Mouse (Mus musculus) ES-Bruce4 (cell line): ENCODE data around the gene Fbxo10. TPM values are rescaled to one million over a fixed set of nuclear protein-coding genes. Genes with fewer than 3 reads are reported as not detected.
"Not testable (repeated sequence)": the region's sequence is repeated elsewhere in the genome, so short reads cannot be mapped to it uniquely, and the experiment has no call there.

Experiments
- H3K27ac ChIP-seq: 2 replicates; pipeline ENCODE4 v1.5.1; 2012; ENCODE audit warnings: low read length, inconsistent platforms; ENCODE audit not compliant: insufficient read depth
- H3K27me3 ChIP-seq: 2 replicates; pipeline ENCODE4 v1.6.1; 2012; ENCODE audit warnings: mild to moderate bottlenecking, low read length, inconsistent platforms; ENCODE audit not compliant: control insufficient read depth, poor library complexity, insufficient read depth, severe bottlenecking
- H3K36me3 ChIP-seq: 2 replicates; pipeline ENCODE4 v1.6.1; 2012; ENCODE audit warnings: inconsistent platforms, mild to moderate bottlenecking, low read length, moderate library complexity; ENCODE audit not compliant: control insufficient read depth, poor library complexity, insufficient read depth, severe bottlenecking
- H3K4me1 ChIP-seq: one replicate; pipeline ENCODE4 v1.8.1; 2011; ENCODE audit warnings: low read length; ENCODE audit not compliant: control insufficient read depth, insufficient read depth
- H3K4me3 ChIP-seq: 2 replicates; pipeline ENCODE4 v1.5.1; 2011; ENCODE audit warnings: low read depth, mild to moderate bottlenecking, low read length
- H3K9ac ChIP-seq: 2 replicates; pipeline ENCODE4 v1.6.1; 2012; ENCODE audit warnings: low read depth, mild to moderate bottlenecking, inconsistent platforms; ENCODE audit not compliant: poor library complexity, severe bottlenecking
- H3K9me3 ChIP-seq: replicated peaks from 2 replicates; pipeline ENCODE4 v1.6.1; 2012; ENCODE audit warnings: mild to moderate bottlenecking, low read length, inconsistent platforms; ENCODE audit not compliant: control insufficient read depth, poor library complexity, insufficient read depth, severe bottlenecking
- CTCF ChIP-seq: IDR thresholded peaks from one replicate; pipeline ENCODE4 v1.8.1; 2011; ENCODE audit warnings: low read depth, low read length
- EP300 ChIP-seq: IDR thresholded peaks from 2 replicates; pipeline ENCODE4 v1.6.1; 2011; ENCODE audit warnings: low read depth, low read length; ENCODE audit not compliant: insufficient read depth
- POLR2A ChIP-seq: IDR thresholded peaks from one replicate; pipeline ENCODE4 v1.8.1; 2011; ENCODE audit warnings: low read length; ENCODE audit not compliant: insufficient read depth
- polyA plus RNA-seq: library from polyadenylated mRNA; stranded (reverse); fragments of >200 nt; gene quantifications from 2 replicates; pipeline ENCODE4 v1.2.4, GENCODE M21; 2011; ENCODE audit warnings: low read depth; ENCODE audit not compliant: missing spikeins, insufficient read depth, insufficient read length

The Fbxo10 gene
- polyA plus RNA-seq, 1 experiment: 2.6 TPM

DNA sequence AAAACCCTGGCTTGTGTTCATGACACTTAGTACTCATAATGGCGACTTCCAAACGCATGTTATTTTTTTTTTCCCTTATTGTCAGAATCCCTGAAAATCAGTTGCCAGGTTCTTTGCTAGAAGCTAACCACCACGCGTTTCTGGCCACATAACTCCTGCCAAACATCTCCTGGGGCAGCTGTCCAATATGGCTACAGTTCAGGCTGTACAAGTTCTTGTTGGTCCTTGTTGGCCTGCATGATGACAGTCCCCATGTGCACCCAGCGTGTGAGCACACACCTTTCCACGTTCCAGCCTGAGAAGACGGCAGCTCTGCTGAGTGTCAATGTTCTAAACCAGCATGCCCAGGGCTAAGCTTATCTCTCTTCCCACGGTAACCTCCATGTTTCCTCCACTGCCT, 29.0 kb downstream of the Fbxo10 start:
- TF ChIP-seq EP300 (no peak), POLR2A (no peak), CTCF (no peak)
- H3K36me3 ChIP-seq: no peaks in the 10 kb centered on the region
- no peak overlapping the region for H3K27ac ChIP-seq
- no peak overlapping the region for H3K4me3 ChIP-seq
- no peaks in the 10 kb centered on the region for H3K9me3 ChIP-seq
- no peaks in the 10 kb centered on the region for H3K27me3 ChIP-seq
- H3K9ac ChIP-seq: no peak overlapping the region
- H3K4me1 ChIP-seq: no peaks in the 10 kb centered on the region

GRCm38 (mm10) chr4:45054862-45055261, 29.5 kb downstream of the Fbxo10 start:
- no peak for TF ChIP-seq POLR2A
- peak; percentile 26 for TF ChIP-seq CTCF
- TF ChIP-seq EP300: no peak

DNA sequence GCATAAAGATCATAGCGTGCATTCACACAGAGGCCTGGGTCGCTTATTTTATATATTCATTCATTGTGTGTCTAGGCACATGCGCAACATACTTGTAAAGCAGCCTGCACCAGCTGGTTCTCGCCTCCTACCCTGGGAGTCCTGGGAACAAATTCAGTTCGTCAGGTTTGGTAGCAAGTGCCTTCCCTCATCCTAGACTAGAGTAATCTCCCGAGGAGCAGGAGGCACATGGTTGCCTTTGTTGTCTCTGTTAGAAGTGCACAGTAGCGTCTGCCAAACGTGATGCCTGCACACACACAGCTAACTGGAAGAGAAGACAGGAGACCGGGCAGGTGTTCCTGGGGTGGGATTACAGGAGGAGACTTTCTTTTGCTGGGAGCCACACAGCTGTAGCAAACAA, 36.4 kb downstream of the Fbxo10 start:
- no peak overlapping the region for H3K27ac ChIP-seq
- H3K4me1 ChIP-seq: no peaks in the 10 kb centered on the region
- TF ChIP-seq EP300: no peak
- TF ChIP-seq CTCF: no peak
- no peak for TF ChIP-seq POLR2A
- H3K9ac ChIP-seq: no peak overlapping the region
- no peaks in the 10 kb centered on the region for H3K27me3 ChIP-seq
- no peaks in the 10 kb centered on the region for H3K36me3 ChIP-seq
- H3K9me3 ChIP-seq: no peaks in the 10 kb centered on the region
- no peak overlapping the region for H3K4me3 ChIP-seq

More at GRCm38 (mm10) chr4:45054862-45055261, 29.5 kb downstream of the Fbxo10 start:
- Histone ChIP-seq H3K4me1 (no peaks in the 10 kb centered on the region), H3K36me3 (no peaks in the 10 kb centered on the region), H3K27me3 (no peaks in the 10 kb centered on the region), H3K9me3 (no peaks in the 10 kb centered on the region), H3K27ac (no peak overlapping the region), H3K4me3 (no peak overlapping the region), H3K9ac (no peak overlapping the region)

DNA sequence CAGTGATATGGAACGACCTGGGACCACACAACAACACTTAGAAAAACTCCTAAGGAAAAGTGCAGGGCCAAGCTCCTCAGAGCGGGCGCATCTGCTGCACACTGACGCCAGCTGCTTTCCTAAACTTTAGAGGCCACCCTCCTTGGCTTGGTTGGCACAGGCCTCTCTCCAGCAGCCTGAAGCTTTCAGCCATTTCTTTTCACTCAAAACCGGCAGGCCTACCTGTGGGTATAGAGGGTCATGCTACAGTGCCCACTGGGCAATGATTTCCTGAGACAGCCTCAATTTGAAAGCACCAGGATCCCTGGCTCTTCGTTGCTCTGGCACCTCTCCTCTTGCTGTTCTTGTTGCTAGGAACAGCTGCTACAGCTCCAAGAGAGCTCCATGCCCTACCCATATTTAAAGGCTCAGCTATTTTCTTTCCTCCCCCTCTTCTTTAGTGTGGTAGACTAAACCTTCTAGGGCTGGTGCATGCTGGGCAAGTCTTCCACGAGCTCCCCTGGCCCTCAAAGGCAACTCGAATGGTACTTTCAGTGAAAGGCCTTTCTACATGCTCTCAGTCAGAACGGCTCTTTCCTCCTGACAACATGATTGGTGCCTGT, 37.0 kb downstream of the Fbxo10 start:
- Histone ChIP-seq H3K4me1 (no peaks in the 10 kb centered on the region), H3K27me3 (no peaks in the 10 kb centered on the region), H3K36me3 (no peaks in the 10 kb centered on the region), H3K27ac (no peak overlapping the region), H3K4me3 (no peak overlapping the region), H3K9ac (no peak overlapping the region), H3K9me3 (no peaks in the 10 kb centered on the region)
- TF ChIP-seq EP300 (no peak), CTCF (no peak), POLR2A (no peak)

DNA sequence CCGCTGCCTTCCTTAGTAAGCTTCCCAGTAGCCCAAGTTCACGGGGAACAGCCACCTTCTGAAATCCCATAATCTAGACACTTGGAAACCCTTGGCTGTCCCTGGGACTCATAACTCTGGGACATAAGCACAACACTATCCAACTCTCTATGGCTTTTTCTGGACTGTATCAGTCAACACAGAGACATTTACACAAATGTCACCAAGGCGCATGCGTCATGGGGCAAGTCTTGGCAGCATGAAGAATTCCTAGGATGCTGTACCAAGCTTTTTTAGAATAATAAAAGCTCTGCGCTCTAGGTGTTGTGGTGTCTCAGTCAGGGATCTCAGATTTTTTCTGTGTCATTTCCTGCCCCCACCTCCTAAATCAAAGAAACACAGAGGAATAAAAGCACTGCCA, 37.7 kb downstream of the Fbxo10 start:
- Histone ChIP-seq H3K4me1 (no peaks in the 10 kb centered on the region), H3K27me3 (no peaks in the 10 kb centered on the region), H3K9ac (no peak overlapping the region), H3K4me3 (no peak overlapping the region), H3K9me3 (no peaks in the 10 kb centered on the region), H3K27ac (no peak overlapping the region), H3K36me3 (no peaks in the 10 kb centered on the region)
- TF ChIP-seq POLR2A (no peak), EP300 (no peak), CTCF (no peak)

GRCm38 (mm10) chr4:45040795-45041194, 43.6 kb downstream of the Fbxo10 start:
- no peak overlapping the region for H3K27ac ChIP-seq
- H3K4me1 ChIP-seq: no peaks in the 10 kb centered on the region
- no peak overlapping the region for H3K9ac ChIP-seq
- TF ChIP-seq POLR2A: no peak
- no peak for TF ChIP-seq CTCF
- no peak for TF ChIP-seq EP300
- H3K9me3 ChIP-seq: no peaks in the 10 kb centered on the region
- H3K27me3 ChIP-seq: no peaks in the 10 kb centered on the region
- no peaks in the 10 kb centered on the region for H3K36me3 ChIP-seq
- no peak overlapping the region for H3K4me3 ChIP-seq

- not testable (repeated sequence) for H3K27me3 ChIP-seq, H3K27ac ChIP-seq, H3K9ac ChIP-seq, H3K4me1 ChIP-seq, H3K36me3 ChIP-seq, H3K4me3 ChIP-seq, H3K9me3 ChIP-seq
Observed at GRCm38 (mm10) chr4:45039546-45039945, 44.9 kb downstream of the Fbxo10 start.

DNA sequence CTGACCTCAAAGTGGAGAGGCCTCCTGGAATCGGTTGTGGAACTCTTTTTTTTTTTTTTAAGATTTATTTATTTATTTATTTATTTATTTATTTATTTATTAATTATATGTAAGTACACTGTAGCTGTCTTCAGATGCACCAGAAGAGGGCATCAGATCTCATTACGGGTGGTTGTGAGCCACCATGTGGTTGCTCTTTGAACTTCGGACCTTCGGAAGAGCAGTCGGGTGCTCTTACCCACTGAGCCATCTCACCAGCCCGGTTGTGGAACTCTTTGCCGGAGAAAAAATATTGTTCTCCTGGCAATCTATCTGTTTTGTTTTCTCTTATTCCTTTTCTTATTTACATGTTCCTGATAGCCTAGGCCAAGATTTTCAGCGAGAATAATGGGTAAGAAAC, 45.5 kb downstream of the Fbxo10 start:
- not testable (repeated sequence) for H3K27ac ChIP-seq, H3K36me3 ChIP-seq, H3K9me3 ChIP-seq, H3K9ac ChIP-seq, H3K27me3 ChIP-seq, H3K4me3 ChIP-seq, H3K4me1 ChIP-seq
